Mouse (Mus musculus): ENCODE data around the gene Sncb. TPM values are rescaled to one million over a fixed set of nuclear protein-coding genes. Genes with fewer than 3 reads are reported as not detected.
"Not testable (repeated sequence)": the region's sequence is repeated elsewhere in the genome, so short reads cannot be mapped to it uniquely, and the experiment has no call there.

Sncb gene
- polyA plus RNA-seq, 1 experiment from 2014 or later: 0.29 TPM

- H3K9ac ChIP-seq (ENCODE audit: low read length): no peak overlapping the region
- WGBS: 47% methylated on average over 5 of the region's 5 CpGs
- ATAC-seq (ENCODE audit: low FRiP score, low TSS enrichment) (no peak), DNase-seq (ENCODE audit: low spot score) (no peak)
- no peaks in the 10 kb centered on the region for H3K27me3 ChIP-seq (ENCODE audit: control insufficient read depth, insufficient read depth, low read length)
- H3K9me3 ChIP-seq (ENCODE audit: control insufficient read depth, low read length): no peaks in the 10 kb centered on the region
- H3K27ac ChIP-seq (replicated peaks): no peak overlapping the region
- H3K36me3 ChIP-seq (ENCODE audit: control insufficient read depth, insufficient read depth, low read length): no peaks in the 10 kb centered on the region
- H3K4me2 ChIP-seq (replicated peaks; ENCODE audit: low read depth): no peak overlapping the region
- H3K4me1 ChIP-seq (replicated peaks; ENCODE audit: control insufficient read depth, insufficient read depth): peaks cover under 1% of the 10 kb centered on the region; the same call in 1 of the 2 replicates
- peak; percentile 55 for TF ChIP-seq CTCF (IDR thresholded peaks at IDR 0.05; ENCODE audit: low read depth)
- no peak for TF ChIP-seq EP300 (optimal IDR thresholded peaks at IDR 0.05)
- H3K4me3 ChIP-seq (ENCODE audit: low read depth, low read length): no peak overlapping the region
Observed at GRCm38 (mm10) chr13:54794843-54795242, 28.4 kb upstream of the Sncb start.

- DNase-seq (ENCODE audit: low spot score) (no peak), ATAC-seq (ENCODE audit: low FRiP score, low TSS enrichment) (no peak)
- H3K4me3 ChIP-seq (ENCODE audit: low read depth, low read length): no peak overlapping the region
- H3K4me1 ChIP-seq (replicated peaks; ENCODE audit: control insufficient read depth, insufficient read depth): peaks cover 5% of the 10 kb centered on the region; the same call in 1 of the 2 replicates
- H3K27me3 ChIP-seq (ENCODE audit: control insufficient read depth, insufficient read depth, low read length): no peaks in the 10 kb centered on the region
- no peak overlapping the region for H3K9ac ChIP-seq (ENCODE audit: low read length)
- H3K36me3 ChIP-seq (ENCODE audit: control insufficient read depth, insufficient read depth, low read length): no peaks in the 10 kb centered on the region
- TF ChIP-seq CTCF (IDR thresholded peaks at IDR 0.05; ENCODE audit: low read depth): no peak
- TF ChIP-seq EP300 (optimal IDR thresholded peaks at IDR 0.05): no peak
- no peaks in the 10 kb centered on the region for H3K9me3 ChIP-seq (ENCODE audit: control insufficient read depth, low read length)
- H3K27ac ChIP-seq (replicated peaks): no peak overlapping the region
- WGBS: 73% methylated on average over 16 of the region's 16 CpGs
- H3K4me2 ChIP-seq (replicated peaks; ENCODE audit: low read depth): no peak overlapping the region
Observed at GRCm38 (mm10) chr13:54794002-54794577, 27.7 kb upstream of the Sncb start.

- 18% methylated on average over 21 of the region's 21 CpGs for WGBS
- Histone ChIP-seq H3K4me3 (ENCODE audit: low read depth, low read length) (no peak overlapping the region), H3K4me1 (replicated peaks; ENCODE audit: control insufficient read depth, insufficient read depth) (peaks cover 5% of the 10 kb centered on the region; the same call in 1 of the 2 replicates), H3K27ac (replicated peaks) (no peak overlapping the region), H3K9ac (ENCODE audit: low read length) (no peak overlapping the region), H3K4me2 (replicated peaks; ENCODE audit: low read depth) (no peak overlapping the region), H3K27me3 (ENCODE audit: control insufficient read depth, insufficient read depth, low read length) (no peaks in the 10 kb centered on the region), H3K9me3 (ENCODE audit: control insufficient read depth, low read length) (no peaks in the 10 kb centered on the region), H3K36me3 (ENCODE audit: control insufficient read depth, insufficient read depth, low read length) (no peaks in the 10 kb centered on the region)
- ATAC-seq (ENCODE audit: low FRiP score, low TSS enrichment): no peak
- DNase-seq (ENCODE audit: low spot score): no peak
- TF ChIP-seq CTCF (IDR thresholded peaks at IDR 0.05; ENCODE audit: low read depth): peak; percentile 39
- no peak for TF ChIP-seq EP300 (optimal IDR thresholded peaks at IDR 0.05)
Observed at GRCm38 (mm10) chr13:54792259-54793230, 26.1 kb upstream of the Sncb start.

- WGBS: 2% methylated on average over 37 of the region's 38 CpGs
- DNase-seq (ENCODE audit: low spot score): peak; percentile 62
- TF ChIP-seq EP300 (optimal IDR thresholded peaks at IDR 0.05) (no peak), CTCF (IDR thresholded peaks at IDR 0.05; ENCODE audit: low read depth) (no peak)
- Histone ChIP-seq H3K4me1 (replicated peaks; ENCODE audit: control insufficient read depth, insufficient read depth) (peaks cover 5% of the 10 kb centered on the region; the same call in 1 of the 2 replicates), H3K36me3 (ENCODE audit: control insufficient read depth, insufficient read depth, low read length) (no peaks in the 10 kb centered on the region), H3K9ac (ENCODE audit: low read length) (peak overlapping the region; percentile 64), H3K27me3 (ENCODE audit: control insufficient read depth, insufficient read depth, low read length) (no peaks in the 10 kb centered on the region), H3K9me3 (ENCODE audit: control insufficient read depth, low read length) (no peaks in the 10 kb centered on the region), H3K4me3 (ENCODE audit: low read depth, low read length) (peak overlapping the region; percentile 62), H3K27ac (replicated peaks) (peak overlapping the region; percentile 50), H3K4me2 (replicated peaks; ENCODE audit: low read depth) (peak overlapping the region; percentile 98)
- peak; percentile 12 for ATAC-seq (ENCODE audit: low FRiP score, low TSS enrichment)
Observed at GRCm38 (mm10) chr13:54789561-54790397, 23.4 kb upstream of the Sncb start.

- WGBS: 1% methylated on average over 38 of the region's 49 CpGs
- TF ChIP-seq EP300 (optimal IDR thresholded peaks at IDR 0.05): no peak
- TF ChIP-seq CTCF (IDR thresholded peaks at IDR 0.05; ENCODE audit: low read depth): no peak
- Histone ChIP-seq H3K4me2 (replicated peaks; ENCODE audit: low read depth) (peak within 1 kb of the TSS; percentile 98), H3K27me3 (ENCODE audit: control insufficient read depth, insufficient read depth, low read length) (no peaks in the 10 kb centered on the region), H3K9me3 (ENCODE audit: control insufficient read depth, low read length) (no peaks in the 10 kb centered on the region), H3K4me3 (ENCODE audit: low read depth, low read length) (peak within 1 kb of the TSS; percentile 62), H3K27ac (replicated peaks) (peak within 1 kb of the TSS; percentile 50), H3K36me3 (ENCODE audit: control insufficient read depth, insufficient read depth, low read length) (no peaks in the 10 kb centered on the region), H3K9ac (ENCODE audit: low read length) (peak within 1 kb of the TSS; percentile 64), H3K4me1 (replicated peaks; ENCODE audit: control insufficient read depth, insufficient read depth) (peaks cover 5% of the 10 kb centered on the region; the same call in 1 of the 2 replicates)
- ATAC-seq (ENCODE audit: low FRiP score, low TSS enrichment): peak; percentile 95
- peak; percentile 98 for DNase-seq (ENCODE audit: low spot score)
Observed at GRCm38 (mm10) chr13:54788740-54789560, 22.6 kb upstream of the Sncb start, which contains the start of gene Tspan17. TSS of gene Tspan17 (plus strand) at chr13:54789377.

GRCm38 (mm10) chr13:54787591-54787990 lies 21.2 kb upstream of the Sncb start:
- not testable (repeated sequence) for H3K9ac ChIP-seq (ENCODE audit: low read length); H3K9me3 ChIP-seq (ENCODE audit: control insufficient read depth, low read length); ATAC-seq (ENCODE audit: low FRiP score, low TSS enrichment); H3K27me3 ChIP-seq (ENCODE audit: control insufficient read depth, insufficient read depth, low read length); H3K36me3 ChIP-seq (ENCODE audit: control insufficient read depth, insufficient read depth, low read length); H3K27ac ChIP-seq (replicated peaks); H3K4me2 ChIP-seq (replicated peaks; ENCODE audit: low read depth); H3K4me3 ChIP-seq (ENCODE audit: low read depth, low read length); DNase-seq (ENCODE audit: low spot score); H3K4me1 ChIP-seq (replicated peaks; ENCODE audit: control insufficient read depth, insufficient read depth)
- 37% methylated on average over 2 of the region's 2 CpGs for WGBS
